In genomic region chr2:139792345-139793120, GRCm38 (mm10) we compare ENCODE assay signal across 19 mouse cellular contexts.
DNase-seq lines count a peak whose midpoint lies in the region; ATAC-seq and TF ChIP-seq lines count a peak whose summit lies in the region.
"Had no signal": no experiment of that assay in that cellular context is flagged by ENCODE, and none has a peak within 500 bp of the region (broad histone marks: within the 10 kb centered on the region; RNA-seq: fewer than 3 reads in every experiment).

No protein-coding gene starts in this region.

- TF ChIP-seq POLR2A in testis, adult 2 months (IDR thresholded peaks at IDR 0.05; ENCODE audit: control insufficient read depth, low read depth, low read length): no peak

- no peaks in the 10 kb centered on the region for H3K36me3 ChIP-seq in testis, adult 2 months (ENCODE audit: control insufficient read depth, insufficient read depth, low read length)
- no peaks in the 10 kb centered on the region for H3K36me3 ChIP-seq in lung, embryonic 14.5 days (ENCODE audit: insufficient read depth)
- H3K36me3 ChIP-seq: embryonic facial prominence, embryonic 13.5 days; forebrain, embryonic 10.5 days; limb, embryonic 10.5 days; midbrain, embryonic 12.5 days had no signal

- peak overlapping the region; percentile 15; the same call in 1 of the 2 replicates for H3K27ac ChIP-seq in testis, adult 2 months (ENCODE audit: control insufficient read depth, insufficient read depth, low read depth, low read length)
- H3K27ac ChIP-seq in lung, embryonic 14.5 days (ENCODE audit: low read depth): peak overlapping the region; percentile 36
- H3K27ac ChIP-seq: embryonic facial prominence, embryonic 13.5 days; forebrain, embryonic 10.5 days; layer of hippocampus, adult 2 months; limb, embryonic 10.5 days; midbrain, embryonic 12.5 days had no signal

- H3K4me1 ChIP-seq in testis, adult 2 months (ENCODE audit: control insufficient read depth, insufficient read depth, low read length): no peaks in the 10 kb centered on the region
- 0 out of 2 replicates have a peak, but pooled peaks cover 2% of the 10 kb centered on the region for H3K4me1 ChIP-seq in lung, embryonic 14.5 days (ENCODE audit: insufficient read depth)
- H3K4me1 ChIP-seq: embryonic facial prominence, embryonic 13.5 days; forebrain, embryonic 10.5 days; midbrain, embryonic 12.5 days had no signal

- whole genome bisulfite sequencing in lung, embryonic 14.5 days: 59% methylated on average over 9 of the region's 9 CpGs

- H3K4me2 ChIP-seq in lung, embryonic 14.5 days: no peak overlapping the region
- H3K4me2 ChIP-seq: embryonic facial prominence, embryonic 13.5 days; liver, embryonic 11.5 days; midbrain, embryonic 12.5 days had no signal

- TF ChIP-seq CTCF in testis, adult 2 months (IDR thresholded peaks at IDR 0.05; ENCODE audit: control insufficient read depth, insufficient read depth, insufficient replicate concordance, low read depth, low read length): no peak
- no peak for TF ChIP-seq CTCF in lung, embryonic 14.5 days (IDR thresholded peaks at IDR 0.05; ENCODE audit: low read depth)

- DNase-seq in testis, postnatal 10 days (ENCODE audit: low spot score): no peak
- peak; percentile 48 for DNase-seq in fibroblast of lung, adult 2 months (ENCODE audit: low read depth)
- peak; percentile 39 for DNase-seq in lung, embryonic 14.5 days
- DNase-seq in lung, postnatal 4 days: peak; percentile 36 to 76
- DNase-seq in embryo, embryonic 10.5 days (ENCODE audit: low spot score): no peak
- DNase-seq in right cerebral cortex, postnatal 14 days: no peak
- DNase-seq: adrenal gland, postnatal 25 days; cerebellum, adult 9-10 months; kidney, adult 18-20 months; kidney, postnatal 10 days; right cerebral cortex, postnatal 4 days had no signal

- no peak overlapping the region for H3K4me3 ChIP-seq in testis, adult 2 months (ENCODE audit: control insufficient read depth, low read depth, low read length)
- H3K4me3 ChIP-seq in lung, embryonic 14.5 days (ENCODE audit: low read depth, low read length): no peak overlapping the region
- H3K4me3 ChIP-seq: embryonic facial prominence, embryonic 13.5 days; forebrain, embryonic 10.5 days; layer of hippocampus, adult 2 months; limb, embryonic 10.5 days; midbrain, embryonic 12.5 days had no signal

- peak; percentile 60 for ATAC-seq in lung, embryonic 14.5 days (ENCODE audit: insufficient read depth)
- ATAC-seq: hindbrain, embryonic 16.5 days had no signal

- H3K9ac ChIP-seq in lung, embryonic 14.5 days: no peak overlapping the region
- H3K9ac ChIP-seq: embryonic facial prominence, embryonic 13.5 days; midbrain, embryonic 12.5 days had no signal

- no peaks in the 10 kb centered on the region for H3K9me3 ChIP-seq in lung, embryonic 14.5 days (ENCODE audit: low read depth, low read length)
- H3K9me3 ChIP-seq: embryonic facial prominence, embryonic 13.5 days; forebrain, embryonic 10.5 days; limb, embryonic 10.5 days; midbrain, embryonic 12.5 days had no signal

- H3K27me3 ChIP-seq in testis, adult 2 months (ENCODE audit: control insufficient read depth, insufficient read depth, low read length): no peaks in the 10 kb centered on the region
- no peaks in the 10 kb centered on the region for H3K27me3 ChIP-seq in lung, embryonic 14.5 days (ENCODE audit: insufficient read depth, low read length)
- H3K27me3 ChIP-seq: embryonic facial prominence, embryonic 13.5 days; midbrain, embryonic 12.5 days had no signal

Comparison
In these comparisons a context has a peak if more than half of its experiments do, and no peak if none do; other contexts are left out.
1. DNase-seq: peak in fibroblast of lung, adult 2 months (single experiment), lung, embryonic 14.5 days (single experiment) and lung, postnatal 4 days (2 of 2); none in testis, postnatal 10 days (single experiment), embryo, embryonic 10.5 days (single experiment) and right cerebral cortex, postnatal 14 days (single experiment).